Mouse (Mus musculus) 3134 (cell line): Measurements from ENCODE around the gene Lpp.

Source experiments
- DNase-seq: peaks from one replicate; pipeline ENCODE4 v3.0.0-alpha.2; 2011; ENCODE audit warnings: low spot score; ENCODE audit not compliant: insufficient read length; ENCODE audit errors: extremely low read depth

The Lpp gene

GRCm38 (mm10) chr16:24398893-24399292 lies 5.6 kb downstream of the Lpp start:
- no peak for DNase-seq

GRCm38 (mm10) chr16:24399524-24399923 lies 6.2 kb downstream of the Lpp start:
- no peak for DNase-seq

GRCm38 (mm10) chr16:24400776-24401175 lies 7.5 kb downstream of the Lpp start:
- no peak for DNase-seq

GRCm38 (mm10) chr16:24402801-24403200 lies 9.5 kb downstream of the Lpp start:
- no peak for DNase-seq

GRCm38 (mm10) chr16:24403733-24404380 lies 10.6 kb downstream of the Lpp start:
- no peak for DNase-seq

GRCm38 (mm10) chr16:24406521-24406920 lies 13.2 kb downstream of the Lpp start:
- no peak for DNase-seq

GRCm38 (mm10) chr16:24411281-24411680 lies 18.0 kb downstream of the Lpp start:
- no peak for DNase-seq

- no peak for DNase-seq
Observed at GRCm38 (mm10) chr16:24412193-24412592, 18.9 kb downstream of the Lpp start.

- DNase-seq, result no peak
Observed at GRCm38 (mm10) chr16:24413059-24413458, 19.8 kb downstream of the Lpp start.

- no peak for DNase-seq
Observed at GRCm38 (mm10) chr16:24418022-24418421, 24.7 kb downstream of the Lpp start.

GRCm38 (mm10) chr16:24420603-24421120 lies 27.4 kb downstream of the Lpp start:
- no peak for DNase-seq

- no peak for DNase-seq
Observed at GRCm38 (mm10) chr16:24421687-24422418, 28.5 kb downstream of the Lpp start.

- DNase-seq, result no peak
Observed at GRCm38 (mm10) chr16:24423196-24423595, 29.9 kb downstream of the Lpp start.

- no peak for DNase-seq
Observed at GRCm38 (mm10) chr16:24423751-24424150, 30.4 kb downstream of the Lpp start.

- no peak for DNase-seq
Observed at GRCm38 (mm10) chr16:24424356-24424977, 31.2 kb downstream of the Lpp start.

GRCm38 (mm10) chr16:24425816-24426215 lies 32.5 kb downstream of the Lpp start:
- no peak for DNase-seq

- no peak for DNase-seq
Observed at GRCm38 (mm10) chr16:24427606-24428005, 34.3 kb downstream of the Lpp start.

GRCm38 (mm10) chr16:24428055-24428454 lies 34.7 kb downstream of the Lpp start:
- DNase-seq, result no peak

GRCm38 (mm10) chr16:24428742-24429141 lies 35.4 kb downstream of the Lpp start:
- no peak for DNase-seq

- DNase-seq, result no peak
Observed at GRCm38 (mm10) chr16:24429691-24430090, 36.4 kb downstream of the Lpp start.

GRCm38 (mm10) chr16:24431808-24432207 lies 38.5 kb downstream of the Lpp start:
- peak; percentile 60 for DNase-seq

- DNase-seq, result peak; percentile 68
Observed at GRCm38 (mm10) chr16:24433563-24433962, 40.3 kb downstream of the Lpp start.
